Mouse (Mus musculus): ENCODE measurements around the gene Prss22.

DNA sequence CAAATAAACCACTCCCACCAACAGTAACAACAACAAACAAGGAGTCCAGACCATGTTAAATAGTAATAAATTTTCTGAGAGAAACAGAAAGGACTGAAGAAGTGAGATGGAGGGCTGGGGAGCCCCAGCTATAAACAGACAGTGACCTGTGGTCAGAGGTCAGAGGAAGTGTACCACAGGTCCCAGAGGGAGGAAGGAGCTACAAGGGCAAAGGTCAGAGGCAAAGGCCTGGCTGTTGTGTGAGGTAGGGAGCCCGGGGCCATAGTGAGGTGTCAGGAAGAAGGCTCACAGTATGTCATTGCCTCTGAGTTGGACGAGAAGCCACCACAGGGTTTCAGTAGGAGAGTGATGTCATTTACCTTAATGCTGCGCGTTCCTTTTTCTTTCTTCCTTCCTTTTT is 15.0 kb downstream of the Prss22 start:
- no peak for TF ChIP-seq CTCF (IDR thresholded peaks at IDR 0.05; ENCODE audit: low read depth, low read length)
- no peak for TF ChIP-seq POLR2A (IDR thresholded peaks at IDR 0.05; ENCODE audit: extremely low read depth, insufficient read depth, low read length)

Data from liver, adult 2 months (tissue).